Mouse (Mus musculus) layer of hippocampus, adult 8-10 months (tissue): ENCODE data around the gene Ptprg. TPM values are rescaled to one million over a fixed set of nuclear protein-coding genes. Genes with fewer than 3 reads are reported as not detected.

ENCODE experiments used
- DNase-seq, 2 experiments: peaks; one replicate each; pipeline ENCODE4 v3.0.0; 2022; ENCODE audit warnings: low spot score in 2 of 2
- total RNA-seq, 4 experiments: library from RNA; stranded (reverse); gene quantifications; 2 replicates each; pipeline ENCODE4 v1.2.4; 2022

Ptprg gene
- total RNA-seq, 4 experiments from 2014 or later = 88.2 to 105 (median 94.3) TPM

- no peak for DNase-seq
Observed at GRCm38 (mm10) chr14:11682441-11682840, 129.1 kb downstream of the Ptprg start.

GRCm38 (mm10) chr14:11683386-11684081 lies 130.2 kb downstream of the Ptprg start:
- peak in 1 of 2 experiments; percentile 29 for DNase-seq

DNA sequence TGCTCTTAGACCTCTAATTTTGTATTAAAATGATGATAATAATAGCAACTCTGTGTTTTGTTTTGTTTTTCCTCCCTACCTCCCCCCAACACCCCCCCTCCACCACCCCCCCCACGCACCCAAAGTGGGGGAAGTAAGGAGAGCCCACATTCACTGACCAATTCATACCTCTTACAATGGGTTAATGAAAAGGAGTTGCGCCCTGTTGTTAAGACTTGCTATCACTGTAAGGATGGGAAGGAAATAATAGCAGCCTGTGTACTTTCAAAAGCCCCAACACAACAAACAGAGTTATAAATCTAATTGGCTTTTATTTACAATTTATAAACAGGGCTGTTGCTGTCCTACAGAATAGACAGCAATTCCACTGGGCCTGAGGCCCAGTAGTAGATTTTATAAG lies 130.8 kb downstream of the Ptprg start:
- DNase-seq = no peak

GRCm38 (mm10) chr14:11687541-11687940 lies 134.2 kb downstream of the Ptprg start:
- DNase-seq = no peak

DNA sequence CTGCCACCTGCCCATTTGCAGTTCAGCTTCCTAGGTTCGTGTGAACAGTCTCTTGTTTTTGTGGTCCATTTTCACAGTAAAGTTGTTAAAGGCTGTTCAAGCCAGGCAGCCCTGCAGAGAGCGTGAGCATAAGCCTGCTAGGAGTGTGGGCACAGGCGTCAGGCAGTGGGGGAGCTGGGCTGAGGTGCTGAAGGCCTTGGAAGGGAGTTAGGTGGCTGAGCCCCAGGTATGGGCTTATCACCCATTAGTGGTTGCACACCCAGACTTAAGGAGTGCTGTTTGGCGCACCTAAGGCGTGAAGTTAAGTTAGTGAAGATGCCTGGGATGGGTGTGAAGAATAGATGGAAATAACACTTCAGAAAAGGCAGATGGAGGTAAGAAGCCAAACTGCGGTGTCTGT lies 134.8 kb downstream of the Ptprg start:
- no peak for DNase-seq

GRCm38 (mm10) chr14:11690066-11690465 lies 136.7 kb downstream of the Ptprg start:
- no peak for DNase-seq

DNA sequence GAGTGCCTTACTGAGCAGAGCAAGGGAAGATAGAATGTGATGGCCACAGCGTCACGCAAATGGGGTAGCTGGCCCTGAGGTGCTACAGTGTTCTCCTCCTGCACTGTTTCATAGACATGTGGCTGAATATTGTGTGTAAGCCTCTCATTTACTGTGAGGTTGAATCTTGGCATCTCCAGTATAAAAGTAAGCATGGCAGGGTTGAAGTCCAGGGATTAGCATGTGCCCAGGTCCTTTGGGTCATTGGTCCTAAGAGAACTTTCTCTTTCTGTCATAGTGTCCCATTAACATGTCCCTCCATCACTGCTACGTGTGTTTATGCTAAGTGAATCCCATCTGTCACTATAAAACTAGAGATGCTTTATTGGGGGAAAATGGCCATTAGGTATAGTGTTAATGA lies 138.2 kb downstream of the Ptprg start:
- no peak for DNase-seq

- no peak for DNase-seq
Observed at GRCm38 (mm10) chr14:11698880-11699279, 145.5 kb downstream of the Ptprg start.

- no peak for DNase-seq
Observed at GRCm38 (mm10) chr14:11699654-11700053, 146.3 kb downstream of the Ptprg start.

DNA sequence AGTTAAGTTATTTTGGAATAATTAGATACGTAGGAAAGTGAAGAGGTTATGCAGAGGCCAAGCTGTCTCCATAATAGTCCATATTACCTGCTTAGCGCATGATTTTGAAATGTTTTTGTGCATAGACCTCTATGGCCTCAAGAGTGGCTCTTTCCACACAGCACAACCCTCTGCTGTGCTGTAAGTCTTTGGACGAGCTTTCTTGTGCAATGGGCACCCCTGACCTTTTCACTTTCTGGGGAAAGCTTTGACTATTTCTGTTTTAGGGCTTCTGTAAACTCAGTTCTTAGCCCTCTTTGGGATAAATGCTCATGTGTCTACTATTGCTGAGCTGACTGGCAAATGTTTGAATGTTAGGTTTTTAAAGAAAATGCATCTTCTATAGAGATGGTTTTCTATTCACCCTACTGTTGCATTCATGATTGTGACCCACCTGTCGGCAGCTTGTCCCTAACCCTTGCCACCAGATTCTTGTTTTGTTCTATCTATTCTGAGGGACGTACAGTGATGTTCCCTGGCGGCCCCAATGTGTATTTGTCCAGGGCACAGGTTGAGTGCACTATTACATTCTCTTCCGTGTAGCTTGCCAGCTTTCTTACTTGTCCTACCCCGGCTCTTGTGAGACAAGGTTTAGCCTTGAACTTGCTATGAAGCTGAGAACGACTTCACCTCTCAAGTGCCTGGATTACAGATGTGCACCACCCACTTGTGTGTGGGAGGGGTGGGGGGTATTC lies 148.4 kb downstream of the Ptprg start:
- DNase-seq = no peak

- no peak for DNase-seq
Observed at GRCm38 (mm10) chr14:11702770-11703477, 149.6 kb downstream of the Ptprg start.

DNA sequence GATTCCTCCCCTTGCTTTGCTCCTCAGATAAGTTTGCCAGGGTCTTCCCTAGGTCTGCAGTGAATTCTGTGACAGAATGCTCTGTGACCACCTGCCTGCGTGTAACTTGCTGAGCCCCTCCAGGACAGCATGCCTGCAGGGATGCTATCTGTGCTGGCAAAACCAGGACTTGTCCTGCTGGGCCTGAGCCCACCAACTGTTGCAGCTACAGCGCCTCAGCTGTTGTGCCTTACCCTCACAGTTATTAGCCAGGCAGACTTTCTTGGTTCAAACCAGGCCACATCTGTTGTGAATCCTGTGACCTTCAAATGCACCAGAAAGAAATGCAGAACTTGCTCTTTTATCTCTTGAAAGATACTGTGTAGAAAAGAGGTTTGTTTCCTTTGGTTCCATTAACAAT lies 151.5 kb downstream of the Ptprg start:
- DNase-seq = no peak

DNA sequence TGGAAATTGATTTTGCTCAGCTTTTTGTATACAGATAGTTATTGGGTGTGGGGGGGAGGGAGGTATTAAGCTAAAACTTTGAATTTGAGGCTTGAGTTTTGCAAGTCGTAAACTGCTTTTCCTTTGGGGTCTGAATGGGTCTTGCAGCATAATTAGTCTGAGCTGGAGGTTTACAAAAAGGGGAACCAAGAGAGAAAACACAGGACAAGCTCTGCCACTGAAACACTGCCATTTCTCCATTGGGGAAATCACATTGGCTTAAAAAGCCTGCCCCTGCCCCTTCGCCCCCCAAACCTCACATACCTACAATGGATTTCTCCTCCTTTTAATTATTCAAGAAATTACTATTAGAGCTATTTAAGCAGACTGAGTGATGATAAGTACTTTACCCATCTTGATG lies 156.0 kb downstream of the Ptprg start:
- no peak for DNase-seq

DNA sequence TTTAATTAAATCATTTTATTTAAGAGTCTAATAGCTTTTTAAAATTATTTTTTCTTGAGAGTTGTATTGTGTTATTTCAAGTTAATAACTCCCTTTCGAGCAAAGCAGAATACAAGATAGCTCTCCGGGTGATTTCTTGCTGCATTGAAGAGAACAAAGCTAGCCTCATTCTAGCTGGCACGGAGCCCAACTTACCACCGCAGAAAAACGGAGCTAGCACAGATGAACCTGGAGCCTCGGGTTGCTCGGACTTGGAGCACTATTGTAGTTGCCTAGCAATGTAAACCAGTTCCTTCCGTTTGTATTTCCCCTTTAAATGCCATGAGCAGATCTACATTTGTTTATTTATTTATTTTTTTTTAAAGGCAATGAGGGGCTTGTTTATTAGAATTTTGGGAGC lies 156.5 kb downstream of the Ptprg start:
- DNase-seq = no peak

GRCm38 (mm10) chr14:11710410-11711122 lies 157.2 kb downstream of the Ptprg start:
- no peak for DNase-seq

DNA sequence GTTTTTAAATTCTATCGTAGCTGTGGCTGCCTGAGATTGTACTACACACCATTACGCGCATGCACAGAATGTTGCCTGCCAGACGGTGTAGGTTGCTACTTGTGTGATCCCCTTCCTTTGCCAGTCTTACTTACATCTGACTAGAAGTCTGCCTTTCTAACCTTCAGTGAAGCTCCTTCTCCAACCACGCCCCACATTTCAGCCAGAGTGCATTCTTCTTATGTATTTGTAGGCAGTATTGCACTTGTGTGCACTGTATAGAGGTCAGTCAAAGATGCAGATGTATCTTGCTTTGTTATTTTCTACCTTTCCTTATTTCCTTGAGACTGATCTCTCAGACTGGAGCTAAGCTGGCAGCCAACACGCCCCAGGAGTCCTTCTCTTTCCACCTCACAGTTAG lies 158.8 kb downstream of the Ptprg start:
- no peak for DNase-seq

DNA sequence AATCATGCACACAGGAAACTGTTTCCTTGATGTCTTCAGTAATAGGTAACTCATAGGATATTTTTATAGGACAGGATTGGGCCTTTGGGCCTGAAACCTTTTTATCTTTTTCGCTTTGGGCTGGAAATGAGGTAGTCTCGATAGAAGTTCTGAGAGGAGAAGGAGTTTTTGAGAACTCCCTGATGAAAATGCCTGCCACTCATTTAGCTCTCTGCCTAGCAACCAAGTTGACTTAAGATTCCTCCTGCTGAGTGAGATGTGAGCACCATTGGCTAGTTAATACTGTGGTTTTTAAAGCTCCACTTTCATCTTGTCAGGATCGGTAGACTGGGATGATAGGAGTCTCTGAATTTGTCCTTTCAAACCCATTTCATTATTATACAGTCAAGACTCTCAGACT lies 162.9 kb downstream of the Ptprg start:
- DNase-seq = no peak

GRCm38 (mm10) chr14:11718201-11718600 lies 164.9 kb downstream of the Ptprg start:
- no peak for DNase-seq

DNA sequence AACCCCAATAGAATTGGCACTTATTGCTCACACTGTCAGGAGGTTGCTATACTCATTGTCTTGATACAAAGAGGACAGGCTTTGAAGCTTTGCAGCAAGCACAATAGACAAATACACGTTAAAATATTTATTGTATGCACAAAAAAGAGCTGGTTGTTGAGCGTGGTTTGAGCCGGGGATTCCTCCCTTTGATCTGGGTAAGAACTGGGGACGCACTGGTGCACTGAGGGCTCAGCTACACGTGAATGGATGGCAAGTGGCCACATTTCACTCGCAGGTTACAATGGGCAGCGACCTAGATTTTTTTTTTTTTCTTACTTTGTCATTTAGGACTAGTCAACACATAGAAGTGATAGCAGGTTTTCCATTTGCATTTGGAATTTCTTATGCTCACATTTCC lies 165.9 kb downstream of the Ptprg start:
- DNase-seq = no peak

DNA sequence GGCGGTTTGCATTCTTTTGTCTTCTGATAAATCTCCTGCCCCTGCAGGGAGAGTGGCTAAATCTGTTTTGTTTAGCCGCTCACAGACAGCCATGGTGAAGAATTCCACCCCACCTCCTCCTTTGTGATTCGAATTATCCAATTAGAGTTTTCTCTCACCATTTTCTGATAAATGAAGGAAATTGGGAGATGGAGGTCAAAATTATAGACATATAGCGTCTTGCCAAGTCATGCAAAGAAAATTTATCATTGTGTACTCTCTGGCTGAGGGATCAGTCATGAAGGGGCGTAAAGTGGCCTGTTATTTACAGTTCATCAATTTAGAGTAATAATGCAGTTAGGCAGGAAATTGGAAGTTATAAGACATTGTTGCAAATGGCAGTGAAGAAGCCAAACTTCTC lies 168.8 kb downstream of the Ptprg start:
- DNase-seq = no peak

DNA sequence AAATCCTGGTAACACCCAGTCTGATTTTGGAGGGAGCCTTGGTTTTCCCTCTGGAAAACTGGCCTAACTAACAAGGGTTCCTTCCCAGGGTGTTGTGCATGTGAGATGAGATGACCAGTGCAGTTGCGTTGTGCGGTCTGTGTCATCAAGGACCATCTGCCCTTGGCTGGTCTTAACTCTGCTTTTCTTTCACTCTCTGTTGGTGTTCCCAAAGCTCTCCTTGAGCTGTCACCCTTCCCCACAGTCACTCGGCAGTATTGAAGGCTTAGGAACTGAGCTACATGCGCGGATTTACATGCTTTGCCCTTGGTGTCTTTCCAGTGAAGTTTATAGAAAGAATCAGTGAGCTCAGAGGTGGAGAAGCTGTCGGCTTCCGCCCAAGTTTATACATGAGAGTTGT lies 170.5 kb downstream of the Ptprg start:
- no peak for DNase-seq
